Mouse (Mus musculus) thymus, adult 2 months (tissue): ENCODE data around the gene Armc10.
"Not testable (repeated sequence)": the region's sequence is repeated elsewhere in the genome, so short reads cannot be mapped to it uniquely, and the experiment has no call there.

ENCODE experiments used
- CTCF ChIP-seq: fragments of 200-500 bp; IDR thresholded peaks from 2 replicates; pipeline ENCODE4 v1.5.1; 2012; ENCODE audit warnings: mild to moderate bottlenecking, control low read depth, low read length, moderate library complexity, borderline replicate concordance; ENCODE audit not compliant: control insufficient read depth, poor library complexity, insufficient read depth; ENCODE audit errors: extremely low read depth
- POLR2A ChIP-seq: fragments of 200-500 bp; IDR thresholded peaks from 2 replicates; pipeline ENCODE4 v1.6.1; 2012; ENCODE audit warnings: mild to moderate bottlenecking, low read length, control low read depth, moderate library complexity; ENCODE audit not compliant: control insufficient read depth, poor library complexity, insufficient read depth; ENCODE audit errors: extremely low read depth

DNA sequence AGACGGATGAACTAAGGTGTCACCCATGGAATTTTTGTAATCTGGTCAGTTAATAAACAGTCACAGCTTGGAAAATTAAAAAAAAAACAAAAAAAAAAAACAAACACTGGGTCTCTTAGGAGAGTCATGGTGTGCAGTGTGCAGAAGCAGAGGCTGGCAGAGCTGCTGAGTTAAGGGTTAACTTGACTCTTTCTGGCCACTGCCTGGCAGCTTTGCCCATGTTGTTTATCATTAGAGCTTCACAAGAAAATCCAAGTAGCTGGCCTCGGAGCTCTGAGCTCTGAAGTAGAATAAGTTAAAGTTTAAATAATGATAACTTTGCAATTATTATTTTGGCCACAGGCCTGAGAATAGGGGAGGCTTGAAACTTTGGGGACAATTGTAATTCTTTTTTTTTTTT lies 46.1 kb upstream of the Armc10 start:
- TF ChIP-seq POLR2A, CTCF: not testable (repeated sequence)
